Mouse (Mus musculus) lung, adult 2 months (tissue): ENCODE results near the gene Ralgps2. TPM values are rescaled to one million over a fixed set of nuclear protein-coding genes. Genes with fewer than 3 reads are reported as not detected.
A peak's percentile ranks its signal among the peaks of the same experiment; 100 is the strongest.

Experiments used
- DNase-seq: peaks from one replicate; pipeline ENCODE4 v3.0.0; 2022
- H3K4me1 ChIP-seq: fragments of 200-500 bp; 2 replicates; pipeline ENCODE4 v1.6.1; 2011; ENCODE audit warnings: low read length; ENCODE audit not compliant: control insufficient read depth, insufficient read depth
- H3K4me3 ChIP-seq: fragments of 200-500 bp; replicated peaks from 2 replicates; pipeline ENCODE3; 2011; ENCODE audit warnings: low read depth, mild to moderate bottlenecking, control low read depth, low read length; ENCODE audit errors: extremely low read depth
- CTCF ChIP-seq: fragments of 200-500 bp; IDR thresholded peaks from 2 replicates; pipeline ENCODE4 v1.5.1; 2011; ENCODE audit warnings: mild to moderate bottlenecking, low read length, control low read depth; ENCODE audit not compliant: insufficient read depth
- POLR2A ChIP-seq: fragments of 200-500 bp; IDR thresholded peaks from 2 replicates; pipeline ENCODE4 v1.6.1; 2011; ENCODE audit warnings: low read depth, mild to moderate bottlenecking, control low read depth, low read length, borderline replicate concordance; ENCODE audit errors: extremely low read depth
- WGBS: fragments of 180-500 bp; shearing (Covaris S2); methylation state at CpG from one replicate; pipeline ENCODE4 v1.1.7; 2018; 5-methylcytosine and 5-hydroxymethylcytosine counted together
- polyA plus RNA-seq: library from polyadenylated mRNA; depleted of rRNA; stranded (reverse); fragments of >200 nt; gene quantifications from 2 replicates; pipeline ENCODE4 v1.2.3, GENCODE M21; 2012

Ralgps2 gene
- polyA plus RNA-seq, 1 experiment = 7.0 TPM

GRCm38 (mm10) chr1:156870616-156871015 is 68.8 kb downstream of the Ralgps2 start:
- TF ChIP-seq CTCF (no peak), POLR2A (no peak)
- WGBS = 47% methylated on average over 4 of the region's 4 CpGs
- Histone ChIP-seq H3K4me3 (no peak overlapping the region), H3K4me1 (no peaks in the 10 kb centered on the region)
- no peak for DNase-seq

DNA sequence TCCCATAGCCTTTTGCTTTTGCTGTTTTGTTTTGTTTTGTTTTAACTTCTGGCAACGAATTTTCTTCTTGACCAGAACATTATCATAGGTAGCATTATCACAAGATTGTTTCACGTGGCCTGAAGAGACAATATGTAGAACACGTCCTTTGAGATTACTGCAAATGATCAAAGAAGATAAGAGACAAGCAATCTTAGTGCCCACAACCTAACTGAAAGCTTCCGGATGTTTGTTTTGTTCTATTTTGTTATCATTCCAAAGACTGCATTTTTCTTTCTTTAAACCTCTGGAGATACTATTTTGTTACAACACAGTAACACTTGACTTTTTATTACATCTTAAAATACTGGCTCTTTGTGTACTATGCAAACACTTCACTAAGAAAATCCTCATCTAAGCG is 69.4 kb downstream of the Ralgps2 start:
- whole genome bisulfite sequencing = 56% methylated on average over 5 of the region's 5 CpGs
- no peak for DNase-seq
- no peaks in the 10 kb centered on the region for H3K4me1 ChIP-seq
- TF ChIP-seq POLR2A (no peak), CTCF (no peak)
- H3K4me3 ChIP-seq = no peak overlapping the region

GRCm38 (mm10) chr1:156864240-156864639 is 75.2 kb downstream of the Ralgps2 start:
- no peak for DNase-seq
- H3K4me3 ChIP-seq = no peak overlapping the region
- no peaks in the 10 kb centered on the region; the same call in 1 of the 2 replicates for H3K4me1 ChIP-seq
- no peak for TF ChIP-seq CTCF
- TF ChIP-seq POLR2A = no peak
- WGBS = 48% methylated on average over 3 of the region's 3 CpGs

GRCm38 (mm10) chr1:156863726-156864125 is 75.7 kb downstream of the Ralgps2 start:
- TF ChIP-seq POLR2A = no peak
- no peak for TF ChIP-seq CTCF
- no peak for DNase-seq
- Histone ChIP-seq H3K4me3 (no peak overlapping the region), H3K4me1 (no peaks in the 10 kb centered on the region; the same call in 1 of the 2 replicates)
- 68% methylated on average over 3 of the region's 3 CpGs for WGBS

- no peak for DNase-seq
- no peaks in the 10 kb centered on the region; the same call in 1 of the 2 replicates for H3K4me1 ChIP-seq
- WGBS = 18% methylated on average over 4 of the region's 4 CpGs
- H3K4me3 ChIP-seq = no peak overlapping the region
- no peak for TF ChIP-seq POLR2A
- TF ChIP-seq CTCF = peak; percentile 56
Observed at GRCm38 (mm10) chr1:156861475-156862043, 77.9 kb downstream of the Ralgps2 start.

- DNase-seq = no peak
- TF ChIP-seq CTCF = no peak
- TF ChIP-seq POLR2A = no peak
- Histone ChIP-seq H3K4me1 (no peaks in the 10 kb centered on the region; the same call in 1 of the 2 replicates), H3K4me3 (no peak overlapping the region)
- WGBS = 79% methylated on average over 8 of the region's 8 CpGs
Observed at GRCm38 (mm10) chr1:156860266-156860665, 79.2 kb downstream of the Ralgps2 start.

GRCm38 (mm10) chr1:156859711-156860250 is 79.6 kb downstream of the Ralgps2 start:
- no peak for DNase-seq
- 39% methylated on average over 2 of the region's 2 CpGs for whole genome bisulfite sequencing
- Histone ChIP-seq H3K4me3 (no peak overlapping the region), H3K4me1 (no peaks in the 10 kb centered on the region; the same call in 1 of the 2 replicates)
- TF ChIP-seq CTCF = no peak

DNA sequence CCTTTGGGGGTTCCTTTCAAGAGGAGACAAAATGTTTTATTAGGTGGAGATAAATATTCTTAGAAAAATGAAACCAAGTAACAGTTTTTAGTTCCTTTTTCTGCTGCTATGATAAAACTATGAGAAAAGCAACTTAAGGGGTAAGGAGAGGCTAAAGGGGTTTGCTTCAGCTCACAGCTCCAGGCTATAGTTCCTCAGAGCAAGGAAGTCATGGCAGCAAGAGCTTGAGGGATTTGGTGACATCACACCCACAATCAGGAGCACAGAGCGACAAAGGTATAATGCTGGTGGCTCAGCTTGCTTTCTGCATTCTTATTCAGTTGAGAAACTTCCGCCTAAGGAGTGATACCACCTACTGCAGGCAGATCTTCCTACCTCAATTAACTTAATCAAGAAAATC is 80.3 kb downstream of the Ralgps2 start:
- WGBS = 98% methylated on average over 2 of the region's 2 CpGs
- TF ChIP-seq POLR2A = no peak
- no peak for TF ChIP-seq CTCF
- H3K4me3 ChIP-seq = no peak overlapping the region
- no peak for DNase-seq
- no peaks in the 10 kb centered on the region; the same call in 1 of the 2 replicates for H3K4me1 ChIP-seq

GRCm38 (mm10) chr1:156856666-156857065 is 82.8 kb downstream of the Ralgps2 start:
- Histone ChIP-seq H3K4me1 (no peaks in the 10 kb centered on the region; the same call in 1 of the 2 replicates), H3K4me3 (no peak overlapping the region)
- TF ChIP-seq CTCF = no peak
- no peak for TF ChIP-seq POLR2A
- WGBS = 92% methylated on average over 2 of the region's 2 CpGs
- DNase-seq = no peak

- Histone ChIP-seq H3K4me3 (no peak overlapping the region), H3K4me1 (no peaks in the 10 kb centered on the region)
- TF ChIP-seq POLR2A = no peak
- no peak for TF ChIP-seq CTCF
- no peak for DNase-seq
- 55% methylated on average over 4 of the region's 4 CpGs for WGBS
Observed at GRCm38 (mm10) chr1:156854558-156854957, 84.9 kb downstream of the Ralgps2 start.
